Mouse (Mus musculus): Measurements from ENCODE around the gene Cyp2c40.

DNA sequence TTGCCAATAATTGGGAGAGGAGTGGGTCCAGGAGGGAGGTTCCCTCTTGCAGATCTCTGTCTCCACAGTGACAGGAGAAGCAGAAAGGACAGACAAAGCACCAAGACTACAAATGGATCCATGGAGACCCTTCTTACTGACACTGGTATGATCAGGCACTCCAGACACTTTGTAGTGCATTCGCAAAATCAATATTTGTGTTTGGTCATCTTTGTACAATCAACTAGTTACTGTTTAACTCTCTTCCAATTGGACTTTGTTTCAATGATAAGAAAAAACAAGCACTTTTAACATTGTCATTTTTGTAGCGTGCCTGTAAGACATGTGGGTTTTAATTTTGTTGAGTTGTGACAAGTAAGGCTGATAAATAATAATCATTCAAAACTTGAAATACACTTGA is 71.7 kb downstream of the Cyp2c40 start, which contains the start of gene Cyp2c68:
- TF ChIP-seq POLR2A (IDR thresholded peaks at IDR 0.05; ENCODE audit: extremely low read depth, insufficient read depth, low read length): no peak
- no peak for TF ChIP-seq CTCF (IDR thresholded peaks at IDR 0.05; ENCODE audit: extremely low read depth, insufficient read depth, low read length)
